Mouse (Mus musculus) forebrain, embryonic 10.5 days (tissue): ENCODE measurements around the gene Pemt. TPM values are rescaled to one million over a fixed set of nuclear protein-coding genes. Genes with fewer than 3 reads are reported as not detected.

Source experiments
- DNase-seq: peaks from one replicate; pipeline ENCODE4 v3.0.0-alpha.2; 2017; ENCODE audit warnings: low spot score; ENCODE audit errors: extremely low spot score
- H3K27ac ChIP-seq: fragments of 300-500 bp; sonication (generic); 2 replicates; pipeline ENCODE4 v1.5.1; 2016; ENCODE audit warnings: mild to moderate bottlenecking
- H3K27me3 ChIP-seq: fragments of 300-500 bp; sonication (generic); 2 replicates; pipeline ENCODE4 v1.6.1; 2016; ENCODE audit warnings: mild to moderate bottlenecking; ENCODE audit not compliant: poor library complexity, severe bottlenecking
- H3K36me3 ChIP-seq: fragments of 300-500 bp; sonication (generic); replicated peaks from 2 replicates; pipeline ENCODE4 v1.6.1; 2016; ENCODE audit warnings: mild to moderate bottlenecking, moderate library complexity
- H3K4me1 ChIP-seq: fragments of 300-500 bp; sonication (generic); 2 replicates; pipeline ENCODE4 v1.6.1; 2016
- H3K4me3 ChIP-seq: fragments of 300-500 bp; sonication (generic); 2 replicates; pipeline ENCODE4 v1.5.1; 2016; ENCODE audit warnings: mild to moderate bottlenecking, moderate library complexity
- H3K9me3 ChIP-seq: fragments of 300-500 bp; sonication (generic); 2 replicates; pipeline ENCODE4 v1.6.1; 2016; ENCODE audit warnings: mild to moderate bottlenecking, moderate library complexity
- WGBS: fragments of 180-500 bp; shearing (Covaris S2); methylation state at CpG from one replicate; pipeline ENCODE4 v1.1.7; 2016; 5-methylcytosine and 5-hydroxymethylcytosine counted together
- polyA plus RNA-seq: library from polyadenylated mRNA; unstranded; fragments of >200 nt; fragmentation: Nextera tagmentation; extraction: Ambion mirVana; gene quantifications from 2 replicates; pipeline ENCODE4 v1.2.1, GENCODE M21; 2016

Pemt gene
- polyA plus RNA-seq, 1 experiment from 2014 or later: 9.7 TPM

DNA sequence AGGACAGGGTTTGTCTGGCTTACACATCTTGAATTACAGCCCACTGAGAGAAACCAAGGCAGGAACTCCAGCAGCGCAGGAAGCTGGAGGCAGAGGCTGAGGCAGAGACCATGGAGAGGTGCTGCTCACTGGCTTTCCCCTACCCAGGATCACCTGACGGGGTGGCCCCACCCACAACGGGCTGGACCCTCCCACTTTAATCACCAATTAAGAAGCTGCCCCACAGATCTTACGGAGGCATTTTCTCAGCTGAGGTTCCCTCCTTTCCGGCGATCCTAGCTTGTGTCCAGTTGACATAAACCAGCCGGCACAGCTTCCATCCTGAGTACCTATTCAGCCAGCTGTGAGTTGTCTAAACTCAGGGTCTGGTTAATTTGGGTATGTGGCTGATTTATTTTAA, 125.0 kb downstream of the Pemt start:
- Histone ChIP-seq H3K9me3 (no peaks in the 10 kb centered on the region), H3K36me3 (no peaks in the 10 kb centered on the region), H3K27me3 (0 out of 2 replicates have a peak, but pooled peaks cover 4% of the 10 kb centered on the region), H3K4me1 (peaks cover 6% of the 10 kb centered on the region), H3K27ac (no peak overlapping the region), H3K4me3 (no peak overlapping the region; the same call in 1 of the 2 replicates)
- DNase-seq: no peak
- WGBS: 15% methylated on average over 7 of the region's 7 CpGs

Other genes with a start within 250 kb of the Pemt start
- gene Flcn, start 236.5 kb downstream of the Pemt start, polyA plus RNA-seq: 30.9 and 35.4 TPM in 2 replicates
- 33.6 and 38.8 TPM in 2 replicates for gene Nt5m, start 207.0 kb downstream of the Pemt start, polyA plus RNA-seq
- gene Cops3, start 206.7 kb downstream of the Pemt start, polyA plus RNA-seq: 256 and 258 TPM in 2 replicates
- 55.8 and 59.6 TPM in 2 replicates for gene Med9, start 98.3 kb downstream of the Pemt start, polyA plus RNA-seq
- gene Rasd1, start 81.5 kb downstream of the Pemt start, polyA plus RNA-seq: 2.0 and 2.2 TPM in 2 replicates
- 24.7 and 25.3 TPM in 2 replicates for gene Rai1, start 58.5 kb upstream of the Pemt start, polyA plus RNA-seq
- 59.3 and 66.1 TPM in 2 replicates for gene Srebf1, start 176.1 kb upstream of the Pemt start, polyA plus RNA-seq